Mouse (Mus musculus): ENCODE results near the gene Sh2b3.

The Sh2b3 gene

GRCm38 (mm10) chr5:121824121-121824520, 13.3 kb downstream of the Sh2b3 start:
- no peak for DNase-seq (ENCODE audit: extremely low spot score)

- DNase-seq (ENCODE audit: extremely low spot score) = no peak
These were observed 13.8 kb downstream of the Sh2b3 start for GRCm38 (mm10) chr5:121823668-121824067.

DNA sequence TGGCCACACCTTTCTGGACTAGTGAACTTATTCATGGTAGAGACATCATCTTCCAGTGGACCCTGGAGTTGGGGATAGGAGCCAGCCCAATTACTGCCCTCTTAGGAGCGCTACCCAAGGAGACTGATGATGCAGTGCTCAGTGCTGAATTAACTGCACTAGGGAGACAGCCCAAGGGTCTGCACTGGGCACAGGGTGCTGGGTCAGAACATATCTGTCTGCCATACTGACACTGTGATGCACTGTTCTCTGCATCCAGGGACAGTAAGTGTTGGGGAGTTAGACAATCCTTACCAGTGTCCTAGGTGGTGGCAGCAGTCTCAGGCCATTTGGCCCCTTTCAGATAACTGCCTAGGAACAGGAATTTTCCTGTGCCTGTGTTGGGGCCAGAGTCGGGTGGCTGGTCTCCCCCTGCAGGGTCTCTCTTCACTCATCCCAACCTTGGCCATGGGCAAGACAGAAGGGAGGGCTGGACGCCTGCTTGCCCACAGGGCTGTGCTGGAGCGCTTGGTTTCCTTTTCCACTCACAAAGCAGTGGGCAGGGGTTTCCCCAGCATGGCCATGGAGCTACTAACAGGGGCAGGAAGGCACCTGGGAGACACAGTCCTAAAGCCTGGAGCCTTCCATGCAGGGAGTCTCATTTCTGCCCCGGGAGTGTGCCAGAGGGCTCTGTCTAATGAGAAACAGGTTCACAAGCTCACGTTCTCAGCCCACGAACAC, 14.5 kb downstream of the Sh2b3 start:
- DNase-seq (ENCODE audit: extremely low spot score) = no peak

- DNase-seq (ENCODE audit: extremely low spot score) = no peak
These were observed 15.9 kb downstream of the Sh2b3 start for GRCm38 (mm10) chr5:121821552-121821951.

DNA sequence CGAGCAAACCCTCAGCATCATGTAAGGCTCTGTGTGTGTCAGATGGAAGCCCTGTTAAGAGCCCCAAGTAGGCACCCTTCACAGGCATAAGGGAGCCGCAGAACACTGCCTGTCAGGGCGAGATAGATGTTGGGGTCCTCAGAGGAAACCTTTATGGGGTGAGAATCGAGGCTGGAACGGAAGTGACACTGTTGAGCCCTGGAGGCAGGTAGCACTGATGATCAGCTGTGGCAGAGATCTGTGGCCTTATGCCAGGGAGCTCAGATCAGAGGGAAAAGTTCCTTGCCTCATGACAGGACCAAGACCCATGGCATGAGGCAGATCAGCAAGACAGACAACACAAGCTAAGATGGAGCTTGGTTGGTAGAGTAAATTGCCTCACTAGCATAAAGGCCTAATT, 16.3 kb downstream of the Sh2b3 start:
- DNase-seq (ENCODE audit: extremely low spot score) = no peak

GRCm38 (mm10) chr5:121820657-121821056, 16.8 kb downstream of the Sh2b3 start:
- no peak for DNase-seq (ENCODE audit: extremely low spot score)

DNA sequence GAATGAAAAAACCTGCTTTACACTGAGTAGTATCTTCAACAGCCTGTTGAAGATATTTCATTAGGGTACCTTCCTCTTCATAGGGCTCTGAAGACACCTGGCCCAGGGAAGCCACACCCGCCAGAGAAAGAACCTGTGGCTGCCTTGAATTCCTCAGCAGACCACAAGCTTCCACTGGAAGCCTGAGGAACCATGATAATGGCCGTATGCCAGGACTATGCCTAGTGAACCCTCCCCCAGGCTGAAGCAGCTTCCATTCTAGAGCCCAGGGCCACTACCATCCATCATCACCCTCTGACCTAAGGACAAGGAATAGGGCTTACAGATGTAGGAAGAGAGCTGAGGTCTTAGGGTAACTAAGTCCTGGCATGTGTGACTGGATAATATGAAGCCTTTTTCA, 17.3 kb downstream of the Sh2b3 start:
- DNase-seq (ENCODE audit: extremely low spot score) = no peak

GRCm38 (mm10) chr5:121819559-121819958, 17.9 kb downstream of the Sh2b3 start:
- no peak for DNase-seq (ENCODE audit: extremely low spot score)

GRCm38 (mm10) chr5:121818862-121819261, 18.6 kb downstream of the Sh2b3 start:
- DNase-seq (ENCODE audit: extremely low spot score) = no peak

DNA sequence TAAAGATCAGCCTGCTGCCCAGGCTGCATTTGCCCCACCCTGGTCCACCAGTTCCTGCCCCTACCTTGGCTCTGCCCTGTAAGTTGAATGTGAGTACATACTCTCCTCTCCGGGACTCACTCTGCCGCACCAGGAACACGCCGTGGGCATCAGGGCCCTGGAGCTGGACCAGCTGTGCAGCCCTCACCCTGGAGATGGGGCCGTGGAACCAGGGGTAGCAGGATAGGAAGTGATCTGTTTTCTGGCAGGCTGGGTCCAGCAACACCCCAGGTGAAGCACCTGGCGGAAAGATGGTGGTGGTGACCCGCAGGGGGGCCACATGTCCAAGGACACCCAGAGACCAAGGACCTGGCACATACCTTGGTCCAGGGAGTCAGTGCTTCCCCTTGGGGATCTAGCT, 19.0 kb downstream of the Sh2b3 start:
- no peak for DNase-seq (ENCODE audit: extremely low spot score)

GRCm38 (mm10) chr5:121817551-121817950, 19.9 kb downstream of the Sh2b3 start:
- DNase-seq (ENCODE audit: extremely low spot score) = no peak

DNA sequence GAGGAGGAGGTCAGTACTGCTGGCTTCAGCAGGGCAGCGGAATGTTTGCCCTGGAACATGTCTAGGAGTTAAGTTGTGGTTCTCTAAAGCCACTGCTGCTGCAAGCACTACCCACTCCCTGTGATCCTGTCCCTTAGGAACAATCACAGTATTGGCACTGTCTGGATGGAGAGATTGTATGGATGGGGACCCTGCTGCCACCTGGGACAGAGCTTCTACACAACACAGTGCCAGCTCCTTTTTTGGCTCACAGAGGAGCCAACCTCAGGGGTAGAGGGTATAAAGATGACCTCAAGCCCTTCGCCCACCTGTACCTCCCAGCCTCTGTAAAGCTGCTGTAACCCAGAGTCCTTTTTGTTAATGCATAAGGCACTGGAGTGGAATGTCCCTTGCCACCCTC, 20.8 kb downstream of the Sh2b3 start:
- DNase-seq (ENCODE audit: extremely low spot score) = no peak

GRCm38 (mm10) chr5:121815867-121816380, 21.5 kb downstream of the Sh2b3 start:
- DNase-seq (ENCODE audit: extremely low spot score) = no peak

DNA sequence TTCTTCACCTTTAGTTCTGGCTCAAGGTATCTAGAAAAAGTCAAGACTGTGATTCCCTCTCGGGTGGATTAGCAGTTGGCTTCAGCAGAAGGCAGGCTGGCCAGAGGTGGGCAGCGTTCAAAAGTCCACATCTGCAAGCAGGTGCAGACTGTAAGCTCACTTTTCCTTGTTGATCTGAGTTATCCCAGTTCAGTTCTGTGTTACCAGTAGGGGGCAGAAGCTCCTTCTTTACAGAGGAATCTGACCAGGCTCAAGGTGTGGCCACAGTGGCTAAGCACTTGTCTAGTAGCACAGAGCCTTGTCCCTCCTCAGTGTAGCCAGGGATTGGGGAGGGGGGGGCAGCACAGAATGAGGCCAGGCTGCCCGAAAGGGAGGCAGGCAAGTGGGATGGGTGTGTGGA, 22.4 kb downstream of the Sh2b3 start:
- peak; percentile 52 for DNase-seq (ENCODE audit: extremely low spot score)

GRCm38 (mm10) chr5:121813744-121814143, 23.7 kb downstream of the Sh2b3 start:
- no peak for DNase-seq (ENCODE audit: extremely low spot score)

DNA sequence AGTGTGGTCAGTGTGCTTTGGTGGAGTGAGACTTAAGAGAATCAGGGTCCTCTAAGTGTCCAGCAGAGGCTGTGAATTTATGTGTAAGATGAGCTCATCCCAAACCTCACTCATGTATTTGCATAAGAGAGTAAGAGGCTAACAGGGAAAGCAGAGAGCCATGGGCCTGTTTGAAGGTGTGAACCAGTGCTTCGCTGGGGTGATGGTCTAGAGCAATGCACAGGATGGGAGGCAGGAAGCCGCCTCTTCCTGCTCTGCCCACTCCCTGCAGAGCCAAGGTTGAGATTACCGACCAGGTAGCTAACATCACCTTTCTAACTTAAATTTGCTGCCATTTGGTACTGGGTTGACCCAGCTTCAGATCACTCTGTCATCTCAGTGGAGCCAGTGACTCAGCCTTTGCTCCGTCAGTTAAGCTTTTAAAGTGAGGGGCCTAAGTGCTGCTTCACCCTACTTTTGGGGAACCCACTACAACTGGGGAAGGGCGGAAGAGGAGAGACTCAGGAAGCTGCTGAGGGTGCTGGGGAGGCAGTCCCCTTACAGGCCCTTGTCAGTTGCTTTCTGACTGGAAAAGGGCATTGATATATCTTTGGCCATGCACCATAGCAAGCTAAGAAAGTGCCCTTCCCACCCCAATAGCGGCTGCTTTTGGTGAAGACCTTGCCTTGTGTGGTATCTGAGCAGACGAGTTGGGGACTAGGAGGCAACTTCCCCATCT, 24.8 kb downstream of the Sh2b3 start:
- DNase-seq (ENCODE audit: extremely low spot score) = no peak

DNA sequence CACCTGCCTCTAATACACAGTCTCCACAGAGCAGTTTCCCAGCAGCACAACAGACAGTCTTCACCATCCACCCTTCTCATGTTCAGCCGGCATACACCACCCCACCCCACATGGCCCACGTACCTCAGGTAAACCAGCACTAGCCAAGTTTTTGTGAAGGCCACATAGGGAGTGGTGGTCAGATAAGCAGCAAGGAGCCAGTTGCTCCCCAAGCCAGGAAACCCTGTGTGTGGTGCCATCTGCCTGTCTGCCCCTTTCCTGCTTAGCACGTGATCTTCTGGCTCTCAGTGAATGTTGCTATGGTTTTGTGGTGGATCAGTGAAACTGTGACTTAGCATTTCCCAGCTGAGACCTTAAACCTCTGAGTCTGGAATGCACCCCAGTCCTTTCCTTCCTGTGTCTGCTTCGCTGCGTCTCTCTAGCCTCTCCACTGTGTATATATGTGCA, 25.9 kb downstream of the Sh2b3 start:
- DNase-seq (ENCODE audit: extremely low spot score) = no peak

DNA sequence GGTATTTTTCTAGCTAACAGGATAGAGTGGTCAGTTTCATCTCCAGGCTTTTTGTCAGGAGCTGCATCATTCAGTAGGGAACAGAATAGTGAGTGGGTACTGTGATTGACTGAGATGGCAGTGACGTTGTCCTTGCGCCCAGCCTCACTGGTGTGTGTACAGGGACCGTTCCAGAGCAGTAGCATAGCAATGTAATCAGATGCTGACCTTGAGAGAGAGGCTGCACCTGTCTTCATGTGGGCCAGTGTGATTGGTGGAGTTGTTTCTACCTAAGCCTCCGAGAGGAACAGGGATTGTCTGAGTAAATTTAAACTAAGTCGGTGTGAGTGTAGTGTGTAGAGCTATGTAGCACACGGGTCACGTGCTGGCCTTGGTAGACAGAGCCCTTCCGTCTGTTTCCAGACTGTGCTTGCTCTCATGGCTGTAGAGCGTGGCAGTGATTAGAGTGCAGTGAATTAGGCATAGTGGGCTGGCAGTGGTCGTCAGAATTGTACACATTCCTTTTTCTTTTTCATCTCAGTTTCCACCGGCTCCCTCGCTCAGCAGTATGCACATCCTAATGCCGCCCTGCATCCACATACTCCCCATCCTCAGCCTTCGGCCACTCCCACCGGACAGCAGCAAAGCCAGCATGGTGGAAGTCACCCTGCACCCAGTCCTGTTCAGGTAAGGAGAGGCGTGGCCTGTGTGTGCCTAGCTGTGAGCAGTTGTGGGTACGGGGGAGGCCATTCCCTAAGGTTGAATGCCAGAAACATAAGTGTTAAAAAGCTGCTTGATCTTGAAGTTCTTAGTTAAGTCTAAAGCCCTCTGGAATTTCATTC, 26.9 kb downstream of the Sh2b3 start:
- DNase-seq (ENCODE audit: extremely low spot score) = no peak

GRCm38 (mm10) chr5:121809667-121810224, 27.7 kb downstream of the Sh2b3 start:
- no peak for DNase-seq (ENCODE audit: extremely low spot score)

- no peak for DNase-seq (ENCODE audit: extremely low spot score)
These were observed 29.2 kb downstream of the Sh2b3 start for GRCm38 (mm10) chr5:121808202-121808601.

DNA sequence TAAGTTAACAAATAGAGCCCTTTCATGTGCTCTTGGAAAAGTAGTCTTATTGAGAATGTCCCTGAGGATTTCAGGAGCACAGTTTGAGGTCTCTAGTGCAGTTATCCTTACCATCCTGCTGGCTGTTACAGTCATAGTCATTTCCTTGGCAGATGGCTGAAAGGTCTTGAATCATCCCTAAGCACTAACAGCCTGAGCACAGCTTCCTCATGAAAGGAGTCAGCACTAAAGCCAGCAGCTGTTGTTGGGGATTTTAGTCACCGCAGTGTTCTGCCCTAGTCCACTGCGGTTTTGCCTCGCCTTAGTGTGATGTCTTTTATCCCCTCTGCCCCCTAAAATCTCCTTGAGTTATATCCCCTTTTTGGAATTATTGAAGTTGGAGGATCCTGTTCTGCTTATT, 30.3 kb downstream of the Sh2b3 start:
- DNase-seq (ENCODE audit: extremely low spot score) = no peak

GRCm38 (mm10) chr5:121798447-121798846, 39.0 kb downstream of the Sh2b3 start:
- no peak for DNase-seq (ENCODE audit: extremely low spot score)
